Mouse (Mus musculus) forebrain, embryonic 16.5 days (tissue): Measurements from ENCODE around the gene Psmc3ip. TPM values are rescaled to one million over a fixed set of nuclear protein-coding genes. Genes with fewer than 3 reads are reported as not detected.

Source experiments
- ATAC-seq: fragments of 200-750 bp; cut with Nextera tagmentation; 2 replicates; pipeline ENCODE4 v1.8.0; 2017; ENCODE audit warnings: mild to moderate bottlenecking, moderate library complexity
- H3K27ac ChIP-seq: fragments of 300-500 bp; sonication (generic); 2 replicates; pipeline ENCODE4 v1.5.1; 2014; ENCODE audit warnings: low read length, control low read depth
- H3K27me3 ChIP-seq: fragments of 300-500 bp; sonication (generic); replicated peaks from 2 replicates; pipeline ENCODE4 v1.6.1; 2014; ENCODE audit warnings: low read length; ENCODE audit not compliant: control insufficient read depth, insufficient read depth
- H3K36me3 ChIP-seq: fragments of 300-500 bp; sonication (generic); 2 replicates; pipeline ENCODE4 v1.6.1; 2014; ENCODE audit not compliant: control insufficient read depth, insufficient read depth
- H3K4me1 ChIP-seq: fragments of 300-500 bp; sonication (generic); replicated peaks from 2 replicates; pipeline ENCODE4 v1.6.1; 2014; ENCODE audit warnings: low read length; ENCODE audit not compliant: control insufficient read depth, insufficient read depth
- H3K4me2 ChIP-seq: fragments of 300-500 bp; sonication (generic); 2 replicates; pipeline ENCODE4 v1.6.1; 2014; ENCODE audit warnings: mild to moderate bottlenecking, low read length, control low read depth
- H3K4me3 ChIP-seq: fragments of 300-500 bp; sonication (generic); replicated peaks from 2 replicates; pipeline ENCODE4 v1.5.1; 2014; ENCODE audit warnings: mild to moderate bottlenecking, low read length, control low read depth
- H3K9ac ChIP-seq: fragments of 300-500 bp; sonication (generic); replicated peaks from 2 replicates; pipeline ENCODE4 v1.6.1; 2014; ENCODE audit warnings: low read depth, low read length, control low read depth
- H3K9me3 ChIP-seq: fragments of 300-500 bp; sonication (generic); 2 replicates; pipeline ENCODE4 v1.6.1; 2016; ENCODE audit warnings: low read length; ENCODE audit not compliant: control insufficient read depth
- WGBS: fragments of 180-500 bp; shearing (Covaris S2); extraction: QIAGEN DNeasy Blood & Tissue Kit; methylation state at CpG from one replicate; pipeline ENCODE4 v1.1.7; 2014; 5-methylcytosine and 5-hydroxymethylcytosine counted together
- polyA plus RNA-seq: library from polyadenylated mRNA; unstranded; fragments of >200 nt; fragmentation: Nextera tagmentation; extraction: Ambion mirVana; gene quantifications from 2 replicates; pipeline ENCODE4 v1.2.1, GENCODE M21; 2015

The Psmc3ip gene
- polyA plus RNA-seq, 1 experiment from 2014 or later, result 43.6 TPM

DNA sequence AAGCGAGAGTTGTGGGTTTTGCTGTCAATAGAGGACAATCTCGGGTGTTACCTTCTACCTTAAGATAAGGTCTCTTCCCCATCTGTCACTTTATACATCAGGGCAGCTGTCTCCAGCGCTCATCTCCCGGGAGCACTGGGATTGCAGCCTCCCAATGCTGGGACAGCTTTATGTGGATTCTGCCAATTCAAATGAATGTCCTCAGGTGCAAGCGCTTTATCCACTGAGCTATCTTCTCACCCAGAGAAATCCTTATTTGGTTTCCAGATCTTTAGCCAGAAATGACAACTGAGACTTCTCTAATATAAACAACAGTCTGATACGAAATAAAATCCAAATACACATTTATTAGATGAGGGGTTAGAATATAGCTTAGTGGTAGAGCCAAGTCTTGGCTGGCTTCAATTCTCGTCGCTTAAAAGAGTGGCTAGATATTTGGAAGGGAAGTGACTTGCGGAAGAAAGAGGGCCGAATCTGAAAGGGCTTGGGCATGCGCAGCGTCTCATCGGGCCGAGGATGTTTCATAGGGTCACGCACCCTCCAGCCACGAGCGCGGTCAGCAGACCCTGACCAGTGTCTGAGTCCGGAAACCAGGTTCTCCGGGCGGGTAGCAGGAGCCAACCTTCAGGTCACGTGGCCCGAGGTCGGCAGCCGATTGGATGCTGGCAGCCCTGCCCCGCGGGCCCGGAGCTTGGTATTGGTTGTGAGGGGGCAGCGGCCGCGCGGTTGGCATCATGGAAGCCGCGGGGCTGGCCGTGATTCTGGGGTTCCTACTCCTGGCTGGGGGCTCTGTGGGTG, 25.6 kb downstream of the Psmc3ip start, which contains the start of gene Naglu:
TSS of gene Naglu (plus strand) at position 622 of the 798 bp plus-strand sequence.
- Histone ChIP-seq H3K4me1 (peaks cover 22% of the 10 kb centered on the region), H3K9ac (peak within 1 kb of the TSS; percentile 88), H3K9me3 (no peaks in the 10 kb centered on the region), H3K4me3 (peak within 1 kb of the TSS; percentile 76), H3K27me3 (no peaks in the 10 kb centered on the region), H3K4me2 (peak within 1 kb of the TSS; percentile 93), H3K27ac (peak within 1 kb of the TSS; percentile 53), H3K36me3 (no peaks in the 10 kb centered on the region)
- 5% methylated on average over 35 of the region's 35 CpGs for WGBS
- peak; percentile 91 for ATAC-seq

DNA sequence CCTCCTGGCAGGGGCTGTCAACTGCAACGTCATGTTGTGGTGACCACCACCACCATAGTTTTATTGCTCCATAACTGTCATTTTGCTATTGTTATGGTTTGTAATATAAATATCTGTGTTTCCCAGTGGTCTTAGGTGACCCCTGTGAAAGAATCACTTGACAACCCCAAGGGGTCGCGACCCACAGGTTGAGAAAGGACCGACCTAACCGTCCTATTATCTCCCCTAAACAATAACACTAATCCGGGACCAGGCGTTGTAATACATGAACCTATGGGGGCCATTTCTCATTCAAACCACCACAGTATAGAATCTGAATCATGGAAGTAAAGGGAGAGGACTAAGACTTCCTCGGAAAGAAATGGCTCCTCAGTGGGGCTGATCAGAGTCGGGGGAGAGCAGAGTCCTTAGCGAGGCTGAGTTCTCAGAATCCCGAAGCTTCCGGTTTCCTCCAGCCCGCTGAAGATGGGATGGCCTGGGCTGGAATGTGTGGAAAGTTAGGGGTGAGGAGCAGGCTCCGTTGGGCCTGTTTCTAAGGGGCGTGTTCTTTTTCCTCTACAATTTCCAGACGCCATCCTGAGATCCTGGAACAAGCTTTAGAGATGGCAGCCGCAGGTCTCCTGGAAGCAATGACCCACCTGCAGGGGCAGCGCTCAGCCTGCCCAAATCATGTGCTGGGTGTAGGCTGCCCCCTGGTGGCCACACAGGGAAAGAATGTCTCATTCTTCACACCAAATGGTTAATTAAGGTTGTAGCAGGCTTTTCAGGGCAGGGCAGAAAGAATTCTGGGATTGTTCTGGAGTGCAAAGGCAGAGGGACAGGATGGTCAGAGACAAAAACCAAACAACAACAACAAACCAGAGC, 28.5 kb downstream of the Psmc3ip start:
- peak overlapping the region; percentile 48 for H3K4me2 ChIP-seq
- ATAC-seq, result peak; percentile 29
- H3K4me3 ChIP-seq, result peak overlapping the region; percentile 17
- no peak overlapping the region for H3K27ac ChIP-seq
- WGBS, result 16% methylated on average over 18 of the region's 18 CpGs
- H3K4me1 ChIP-seq, result peaks cover 25% of the 10 kb centered on the region
- no peaks in the 10 kb centered on the region for H3K9me3 ChIP-seq
- no peaks in the 10 kb centered on the region for H3K27me3 ChIP-seq
- H3K9ac ChIP-seq, result peak overlapping the region; percentile 14; the same call in 1 of the 2 replicates
- peaks cover 6% of the 10 kb centered on the region; the same call in 1 of the 2 replicates for H3K36me3 ChIP-seq

DNA sequence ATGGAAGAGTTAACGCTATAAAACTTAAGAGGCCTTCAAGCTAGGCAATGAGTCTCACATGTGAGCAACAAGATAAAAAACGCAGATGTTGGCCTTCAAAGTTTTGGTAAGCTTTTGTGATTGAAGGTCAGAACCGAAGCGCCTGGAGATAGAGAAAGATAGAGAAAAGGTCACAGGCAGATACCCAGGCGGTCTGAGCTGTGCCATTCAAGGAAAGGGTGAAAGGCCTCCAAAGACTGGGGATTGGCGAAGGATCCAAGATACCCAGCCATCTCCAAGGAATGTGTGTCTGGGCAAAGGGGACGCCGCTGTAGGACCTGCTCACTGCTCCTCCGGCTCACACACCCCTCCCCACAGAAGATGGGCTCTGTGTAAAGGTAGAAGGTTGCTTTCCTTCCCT, 30.2 kb downstream of the Psmc3ip start:
- H3K4me1 ChIP-seq, result peaks cover 17% of the 10 kb centered on the region
- no peak overlapping the region for H3K9ac ChIP-seq
- H3K27me3 ChIP-seq, result no peaks in the 10 kb centered on the region
- no peak overlapping the region for H3K4me3 ChIP-seq
- no peak overlapping the region for H3K4me2 ChIP-seq
- WGBS, result 93% methylated on average over 9 of the region's 9 CpGs
- no peak overlapping the region for H3K27ac ChIP-seq
- ATAC-seq, result no peak
- no peaks in the 10 kb centered on the region for H3K9me3 ChIP-seq
- peaks cover 6% of the 10 kb centered on the region; the same call in 1 of the 2 replicates for H3K36me3 ChIP-seq

DNA sequence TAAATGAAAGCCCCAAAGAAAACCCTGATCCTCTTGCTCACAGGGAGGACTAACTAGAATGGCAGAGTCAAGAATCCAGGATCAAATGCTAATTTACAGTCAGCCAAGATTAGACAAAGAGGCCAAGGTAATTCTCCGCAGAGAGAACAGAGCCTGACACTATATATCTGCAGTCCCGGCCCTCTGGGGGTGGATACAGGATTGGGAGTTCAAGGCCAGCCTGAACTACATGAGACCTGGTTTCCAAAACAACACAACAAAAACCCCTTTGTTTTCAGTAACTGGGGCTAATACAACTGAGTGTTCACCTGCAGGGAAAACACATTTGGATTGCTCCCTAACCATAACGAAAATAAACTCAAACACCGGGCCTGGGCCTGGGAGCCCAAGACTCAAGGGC, 30.8 kb downstream of the Psmc3ip start:
- H3K9ac ChIP-seq, result no peak overlapping the region
- no peak for ATAC-seq
- H3K9me3 ChIP-seq, result no peaks in the 10 kb centered on the region
- no peak overlapping the region for H3K4me2 ChIP-seq
- WGBS, result 81% methylated on average over 4 of the region's 4 CpGs
- no peak overlapping the region for H3K27ac ChIP-seq
- no peaks in the 10 kb centered on the region for H3K27me3 ChIP-seq
- peaks cover 6% of the 10 kb centered on the region; the same call in 1 of the 2 replicates for H3K36me3 ChIP-seq
- no peak overlapping the region for H3K4me3 ChIP-seq
- H3K4me1 ChIP-seq, result peaks cover 15% of the 10 kb centered on the region

DNA sequence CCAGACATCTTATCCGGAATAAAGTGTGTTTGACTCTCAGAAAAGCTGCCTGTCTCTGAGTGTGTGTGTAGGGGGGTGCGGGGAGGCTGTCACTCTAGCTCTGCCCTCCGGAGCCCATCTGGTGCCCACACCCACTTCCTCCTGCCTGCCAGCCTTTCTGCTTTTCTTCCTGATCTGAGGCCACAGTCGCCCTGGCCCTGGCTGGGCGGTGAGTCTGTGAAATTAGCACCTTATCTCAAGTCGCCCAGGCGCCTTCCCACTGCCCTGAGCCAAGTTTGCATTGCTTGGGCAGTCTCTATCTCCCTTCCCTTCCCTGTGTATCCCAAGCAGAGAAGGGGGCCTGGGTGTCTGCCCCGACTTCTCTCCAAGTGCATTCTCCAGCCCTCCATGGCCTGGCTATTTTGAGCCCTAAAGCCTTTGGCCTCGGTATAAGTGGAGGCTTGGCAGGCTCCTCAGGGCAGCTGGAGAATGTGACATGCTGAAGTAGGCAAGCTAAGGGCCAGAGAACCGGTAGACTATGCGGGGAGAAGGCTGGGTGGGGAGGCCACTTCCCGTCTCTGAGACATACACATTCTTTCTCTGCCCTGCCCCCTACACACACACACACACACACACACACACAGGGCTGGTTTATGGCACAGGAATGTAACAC, 31.4 kb downstream of the Psmc3ip start:
- peaks cover 7% of the 10 kb centered on the region for H3K36me3 ChIP-seq
- no peak overlapping the region for H3K4me3 ChIP-seq
- H3K4me1 ChIP-seq, result peaks cover 11% of the 10 kb centered on the region
- no peak overlapping the region for H3K9ac ChIP-seq
- peak; percentile 42; the same call in 1 of the 2 replicates for ATAC-seq
- 57% methylated on average over 12 of the region's 12 CpGs for WGBS
- peak overlapping the region; percentile 53 for H3K27ac ChIP-seq
- H3K27me3 ChIP-seq, result no peaks in the 10 kb centered on the region
- no peaks in the 10 kb centered on the region for H3K9me3 ChIP-seq
- no peak overlapping the region for H3K4me2 ChIP-seq

DNA sequence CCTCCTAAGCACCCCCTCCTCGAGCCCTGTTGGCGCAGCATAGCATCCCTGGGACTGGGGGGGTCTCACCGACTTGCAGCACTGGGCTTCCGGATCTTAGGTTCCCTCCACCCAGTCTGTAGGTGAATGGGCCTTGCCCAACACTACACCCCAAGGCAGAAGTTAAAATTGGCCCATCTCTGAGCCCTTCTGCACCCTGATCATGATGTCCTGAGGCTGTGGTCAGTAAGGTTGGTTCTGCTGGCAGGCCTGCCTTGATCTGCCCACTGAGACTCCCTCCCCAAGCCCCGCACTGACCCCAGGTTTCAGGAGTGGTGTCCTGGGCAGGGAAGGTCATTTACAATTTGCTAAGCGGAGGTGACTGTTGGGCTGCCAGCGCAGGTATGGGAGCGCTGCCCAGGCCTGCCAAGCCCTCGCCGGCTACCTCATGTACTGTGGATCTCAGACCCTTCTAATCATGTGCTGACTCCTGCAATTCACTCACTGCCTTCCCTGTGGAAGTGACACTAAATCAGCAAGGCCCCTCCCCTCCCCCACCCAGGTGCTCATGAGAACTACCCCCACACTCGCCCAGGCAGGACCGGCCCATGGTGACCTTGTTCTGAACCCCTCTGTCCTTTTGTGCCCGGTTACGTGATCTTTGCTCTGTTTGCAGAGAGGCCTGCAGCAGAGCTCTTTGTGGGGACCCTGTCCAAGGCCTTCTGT, 32.1 kb downstream of the Psmc3ip start:
- Histone ChIP-seq H3K9ac (no peak overlapping the region), H3K27me3 (no peaks in the 10 kb centered on the region), H3K4me2 (no peak overlapping the region), H3K9me3 (no peaks in the 10 kb centered on the region), H3K4me3 (no peak overlapping the region), H3K36me3 (peaks cover 10% of the 10 kb centered on the region), H3K27ac (no peak overlapping the region), H3K4me1 (peaks cover 11% of the 10 kb centered on the region)
- 82% methylated on average over 14 of the region's 14 CpGs for WGBS
- ATAC-seq, result no peak

DNA sequence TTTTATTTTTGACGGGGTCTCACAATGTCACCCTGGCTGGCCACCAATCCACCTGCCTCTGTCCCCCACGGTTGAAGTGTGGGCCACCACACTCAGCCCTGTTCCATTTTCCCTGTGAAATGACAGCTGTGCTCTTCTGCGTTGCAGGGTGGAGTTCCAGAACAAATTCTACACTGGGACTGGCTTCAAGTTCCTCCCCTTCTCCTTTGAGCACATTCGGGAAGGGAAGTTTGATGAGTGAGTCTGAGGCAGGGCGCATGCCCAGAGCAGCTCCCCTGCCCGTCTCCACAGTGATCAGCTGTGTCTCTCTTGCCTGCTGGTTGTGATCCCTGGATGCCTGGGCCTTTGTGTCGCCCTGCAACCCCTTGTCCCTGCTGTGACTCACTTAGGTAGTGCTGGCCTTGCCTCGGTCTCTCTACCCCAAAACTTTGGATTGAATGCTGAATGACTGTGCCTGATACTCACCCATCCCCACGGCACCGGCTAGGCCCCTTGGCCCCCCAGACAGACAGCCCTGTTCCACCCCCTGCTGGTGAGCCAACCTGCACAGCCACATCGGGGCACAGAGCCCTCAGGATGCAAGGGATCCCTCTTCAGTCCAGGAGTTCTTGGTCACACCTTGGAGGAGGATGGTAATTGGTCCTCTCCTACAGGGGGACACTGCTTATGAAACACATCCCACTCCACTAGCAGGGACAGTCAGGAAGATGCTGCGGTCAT, 32.9 kb downstream of the Psmc3ip start:
- no peak for ATAC-seq
- H3K36me3 ChIP-seq, result peaks cover 10% of the 10 kb centered on the region
- WGBS, result 77% methylated on average over 12 of the region's 12 CpGs

DNA sequence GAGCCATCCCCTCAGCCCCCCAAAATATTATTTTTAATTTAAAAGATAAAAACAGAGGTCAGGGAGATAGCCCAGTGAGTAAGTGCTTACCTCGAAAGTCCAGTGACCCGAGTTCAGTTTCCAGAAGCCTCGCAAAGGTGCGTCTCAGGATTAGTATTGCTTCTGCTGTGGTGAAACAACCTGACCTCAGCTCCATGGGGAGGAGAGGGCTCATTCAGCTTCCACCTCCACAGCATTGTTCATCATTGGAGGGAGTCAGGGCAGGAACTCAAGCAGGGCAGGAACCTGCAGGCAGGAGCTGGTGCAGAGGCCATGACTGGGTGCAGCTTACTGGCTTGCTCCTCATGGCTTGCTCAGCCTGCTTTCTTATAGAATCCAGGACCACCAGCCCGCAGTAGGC, 34.2 kb downstream of the Psmc3ip start:
- WGBS, result 86% methylated on average over 5 of the region's 5 CpGs
- no peak for ATAC-seq

More for the DNA sequence above, 32.9 kb downstream of the Psmc3ip start:
- H3K9me3 ChIP-seq, result no peaks in the 10 kb centered on the region
- H3K4me2 ChIP-seq, result no peak overlapping the region
- peaks cover 11% of the 10 kb centered on the region for H3K4me1 ChIP-seq
- H3K27ac ChIP-seq, result no peak overlapping the region
- no peaks in the 10 kb centered on the region for H3K27me3 ChIP-seq
- H3K4me3 ChIP-seq, result no peak overlapping the region
- H3K9ac ChIP-seq, result no peak overlapping the region

More for the DNA sequence above, 34.2 kb downstream of the Psmc3ip start:
- peaks cover 3% of the 10 kb centered on the region; the same call in 1 of the 2 replicates for H3K4me1 ChIP-seq
- no peak overlapping the region for H3K27ac ChIP-seq
- H3K36me3 ChIP-seq, result peaks cover 10% of the 10 kb centered on the region
- H3K4me2 ChIP-seq, result no peak overlapping the region
- no peaks in the 10 kb centered on the region for H3K27me3 ChIP-seq
- H3K9me3 ChIP-seq, result no peaks in the 10 kb centered on the region
- H3K4me3 ChIP-seq, result no peak overlapping the region
- no peak overlapping the region for H3K9ac ChIP-seq
